Mouse (Mus musculus): ENCODE results near the gene Gm6583. TPM values are rescaled to one million over a fixed set of nuclear protein-coding genes. Genes with fewer than 3 reads are reported as not detected.

Gm6583 gene
- polyA plus RNA-seq, 1 experiment from 2014 or later, result 0.23 TPM

DNA sequence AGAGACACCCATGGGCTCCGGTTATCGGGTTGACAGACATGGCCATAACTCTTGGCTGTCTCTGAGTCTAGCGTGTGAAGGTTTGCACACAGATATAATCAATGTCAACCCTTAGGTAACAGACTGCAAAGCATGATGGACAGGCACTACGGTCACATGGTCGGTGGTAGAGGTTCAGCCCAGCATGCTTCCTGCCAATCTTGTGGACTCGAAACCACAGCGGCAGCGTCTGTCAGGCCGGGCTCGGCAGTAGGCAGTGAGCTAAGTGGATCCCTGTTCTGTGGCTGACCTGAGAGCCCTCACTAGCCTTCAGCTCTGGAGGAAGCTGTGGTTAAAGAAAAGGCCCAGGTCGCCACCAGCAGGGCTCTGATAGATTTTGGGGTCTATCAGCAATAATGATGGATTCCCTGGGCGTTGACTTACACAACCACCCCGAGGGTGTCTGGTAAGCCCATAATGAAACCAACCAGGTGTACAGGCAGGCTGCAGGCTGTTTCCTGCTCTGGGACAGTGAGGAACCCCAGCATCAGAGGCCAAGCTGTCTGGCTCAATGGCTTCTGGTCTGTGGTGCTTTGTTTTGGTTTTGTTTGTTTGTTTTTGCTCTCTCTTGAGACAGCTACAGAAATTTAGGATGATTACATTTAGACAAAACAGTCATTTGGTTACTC, 29.1 kb upstream of the Gm6583 start:
- Histone ChIP-seq H3K4me1 (replicated peaks) (no peaks in the 10 kb centered on the region; the same call in 1 of the 2 replicates), H3K4me3 (replicated peaks) (no peak overlapping the region), H3K9me3 (no peaks in the 10 kb centered on the region), H3K9ac (no peak overlapping the region), H3K36me3 (no peaks in the 10 kb centered on the region), H3K4me2 (replicated peaks) (no peak overlapping the region), H3K27me3 (replicated peaks) (no peaks in the 10 kb centered on the region), H3K27ac (no peak overlapping the region)
- no peak for ATAC-seq
- WGBS, result 88% methylated on average over 13 of the region's 13 CpGs

DNA sequence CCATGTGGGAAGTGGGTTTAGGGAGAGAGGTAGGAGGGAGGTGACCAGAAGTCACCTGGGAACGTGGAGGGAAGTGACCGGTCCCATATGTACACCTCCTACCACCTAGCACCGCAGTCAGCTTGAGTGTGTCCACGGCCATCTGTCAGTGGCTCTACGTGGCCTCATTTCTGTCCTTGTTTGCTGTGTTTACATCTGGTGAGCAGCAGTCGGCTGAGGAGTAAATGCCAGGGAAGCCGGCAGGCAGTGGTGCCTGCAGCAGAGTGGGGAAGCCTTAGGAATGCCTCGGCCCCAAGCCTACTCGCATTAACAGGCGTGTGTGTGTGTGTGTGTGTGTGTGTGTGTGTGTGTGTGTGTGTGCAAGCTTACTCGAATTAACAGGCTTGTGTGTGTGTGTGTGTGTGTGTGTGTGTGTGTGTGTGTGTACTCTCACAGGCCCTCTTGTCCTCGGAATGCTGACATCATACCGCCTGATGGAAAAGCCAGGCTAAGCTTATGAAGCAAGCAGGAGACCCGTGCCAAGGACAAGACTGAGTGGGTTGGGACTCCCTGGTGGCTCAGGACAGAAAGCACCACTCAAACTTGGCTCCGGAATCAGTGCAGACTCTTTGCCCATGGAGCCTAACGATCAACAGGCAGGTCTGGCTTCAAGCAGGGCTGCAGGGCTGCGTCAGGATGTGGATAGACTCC, 27.0 kb upstream of the Gm6583 start:
- no peak overlapping the region for H3K4me2 ChIP-seq (replicated peaks)
- 0 out of 2 replicates have a peak overlapping the region, but pooled peaks have one; percentile 27 for H3K27ac ChIP-seq
- H3K9ac ChIP-seq, result no peak overlapping the region
- WGBS, result 38% methylated on average over 17 of the region's 17 CpGs
- H3K27me3 ChIP-seq (replicated peaks), result no peaks in the 10 kb centered on the region
- ATAC-seq, result 0 out of 2 replicates have a peak, but pooled peaks have one; percentile 33
- no peaks in the 10 kb centered on the region; the same call in 1 of the 2 replicates for H3K4me1 ChIP-seq (replicated peaks)
- no peaks in the 10 kb centered on the region for H3K9me3 ChIP-seq
- H3K36me3 ChIP-seq, result 0 out of 2 replicates have a peak, but pooled peaks cover 5% of the 10 kb centered on the region
- no peak overlapping the region for H3K4me3 ChIP-seq (replicated peaks)

DNA sequence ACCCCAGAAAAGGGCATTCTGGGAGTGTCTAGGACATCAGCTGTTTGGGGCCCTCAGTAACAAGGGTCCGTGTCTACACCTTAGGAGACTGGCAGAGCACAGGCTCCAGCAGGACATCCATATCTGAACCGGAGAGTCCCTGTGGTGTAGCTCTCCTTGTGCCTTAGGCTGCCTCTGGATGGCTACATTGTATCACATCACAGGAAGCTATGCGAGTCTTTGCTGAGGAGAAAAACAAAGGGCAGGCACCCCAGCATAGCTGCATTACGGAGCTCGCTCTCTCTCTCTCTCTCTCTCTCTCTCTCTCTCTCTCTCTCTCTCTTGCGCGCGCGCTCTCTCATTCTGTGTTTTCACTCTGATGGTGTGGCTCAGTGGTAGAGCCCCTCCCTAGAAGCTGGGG, 26.2 kb upstream of the Gm6583 start:
- 56% methylated on average over 9 of the region's 9 CpGs for WGBS
- no peaks in the 10 kb centered on the region; the same call in 1 of the 2 replicates for H3K4me1 ChIP-seq (replicated peaks)
- no peaks in the 10 kb centered on the region for H3K27me3 ChIP-seq (replicated peaks)
- H3K4me2 ChIP-seq (replicated peaks), result no peak overlapping the region
- no peak overlapping the region for H3K9ac ChIP-seq
- H3K27ac ChIP-seq, result no peak overlapping the region
- no peak for ATAC-seq
- 0 out of 2 replicates have a peak, but pooled peaks cover 5% of the 10 kb centered on the region for H3K36me3 ChIP-seq
- no peak overlapping the region for H3K4me3 ChIP-seq (replicated peaks)
- H3K9me3 ChIP-seq, result no peaks in the 10 kb centered on the region

DNA sequence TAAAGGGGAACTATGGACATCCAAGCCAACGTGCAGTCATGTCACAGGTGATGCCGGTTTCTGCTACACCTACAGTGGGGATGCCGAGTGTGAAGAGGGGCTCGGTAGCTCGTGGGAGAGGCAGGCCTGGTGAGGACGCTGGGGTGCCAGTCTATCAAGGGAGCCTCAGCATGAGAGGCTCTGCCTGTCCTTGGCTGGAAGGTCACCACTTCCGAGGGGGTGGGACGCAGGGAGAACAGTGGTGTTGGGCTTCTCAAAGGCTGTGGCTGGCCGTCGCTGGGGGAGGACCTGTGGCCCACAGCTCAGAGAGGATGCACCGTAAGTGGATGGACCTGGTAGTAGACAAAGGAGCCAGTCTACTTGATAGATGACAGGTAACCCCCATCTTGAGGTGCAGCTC, 25.3 kb upstream of the Gm6583 start:
- Histone ChIP-seq H3K4me3 (replicated peaks) (no peak overlapping the region), H3K27ac (no peak overlapping the region), H3K4me1 (replicated peaks) (no peaks in the 10 kb centered on the region; the same call in 1 of the 2 replicates), H3K27me3 (replicated peaks) (no peaks in the 10 kb centered on the region), H3K9me3 (no peaks in the 10 kb centered on the region), H3K36me3 (0 out of 2 replicates have a peak, but pooled peaks cover 5% of the 10 kb centered on the region), H3K4me2 (replicated peaks) (no peak overlapping the region), H3K9ac (no peak overlapping the region)
- no peak for ATAC-seq
- 82% methylated on average over 11 of the region's 11 CpGs for WGBS

DNA sequence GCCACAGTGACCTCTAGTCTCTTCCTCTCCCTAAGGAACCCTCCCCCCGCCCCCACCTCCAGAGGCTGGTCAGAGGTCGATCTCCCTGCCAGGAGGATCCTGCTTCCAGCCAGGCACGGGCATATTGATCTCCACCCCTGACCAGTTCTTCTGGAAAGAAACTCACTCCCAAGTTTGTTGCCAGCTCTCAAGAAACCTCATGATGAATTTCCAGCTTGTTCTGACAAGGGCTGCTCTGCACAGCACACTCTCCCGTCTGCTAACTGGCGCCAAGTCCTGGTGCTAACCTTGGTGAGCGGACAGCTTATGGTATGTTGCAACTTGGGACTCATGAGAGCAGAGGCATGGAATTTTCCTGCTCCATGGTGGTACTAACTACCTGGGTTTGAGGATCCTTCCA, 22.9 kb upstream of the Gm6583 start:
- Histone ChIP-seq H3K9me3 (no peaks in the 10 kb centered on the region), H3K27ac (no peak overlapping the region), H3K4me1 (replicated peaks) (no peaks in the 10 kb centered on the region; the same call in 1 of the 2 replicates), H3K36me3 (peaks cover 15% of the 10 kb centered on the region; the same call in 1 of the 2 replicates), H3K4me3 (replicated peaks) (no peak overlapping the region), H3K27me3 (replicated peaks) (no peaks in the 10 kb centered on the region), H3K9ac (no peak overlapping the region), H3K4me2 (replicated peaks) (no peak overlapping the region)
- WGBS, result 73% methylated on average over 6 of the region's 6 CpGs
- ATAC-seq, result no peak

DNA sequence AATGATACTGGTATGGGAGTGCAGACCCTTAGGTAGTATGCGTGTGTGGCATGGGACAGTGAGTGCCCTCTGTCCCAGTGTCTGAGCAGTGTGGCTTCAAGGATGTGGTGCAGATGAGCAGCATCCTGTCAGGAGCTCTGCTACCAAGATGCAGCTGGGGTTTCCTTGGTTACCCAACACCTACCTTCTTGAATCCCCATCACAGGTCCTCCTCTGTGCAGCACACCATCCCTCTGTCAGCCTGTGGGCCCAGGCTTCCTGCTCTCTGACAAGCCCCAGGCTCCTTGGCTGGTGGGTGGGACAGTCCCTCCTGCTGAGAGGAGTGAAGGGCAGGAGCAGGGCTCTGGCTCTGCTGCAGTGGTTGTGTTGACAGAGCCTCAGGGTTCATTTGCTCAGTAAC, 21.5 kb upstream of the Gm6583 start:
- peaks cover 15% of the 10 kb centered on the region; the same call in 1 of the 2 replicates for H3K36me3 ChIP-seq
- no peak overlapping the region for H3K4me2 ChIP-seq (replicated peaks)
- WGBS, result 96% methylated on average over 1 of the region's 1 CpGs
- no peak for ATAC-seq
- no peak overlapping the region for H3K9ac ChIP-seq
- no peaks in the 10 kb centered on the region for H3K9me3 ChIP-seq
- H3K27me3 ChIP-seq (replicated peaks), result no peaks in the 10 kb centered on the region
- H3K4me3 ChIP-seq (replicated peaks), result no peak overlapping the region
- H3K27ac ChIP-seq, result no peak overlapping the region
- H3K4me1 ChIP-seq (replicated peaks), result no peaks in the 10 kb centered on the region

DNA sequence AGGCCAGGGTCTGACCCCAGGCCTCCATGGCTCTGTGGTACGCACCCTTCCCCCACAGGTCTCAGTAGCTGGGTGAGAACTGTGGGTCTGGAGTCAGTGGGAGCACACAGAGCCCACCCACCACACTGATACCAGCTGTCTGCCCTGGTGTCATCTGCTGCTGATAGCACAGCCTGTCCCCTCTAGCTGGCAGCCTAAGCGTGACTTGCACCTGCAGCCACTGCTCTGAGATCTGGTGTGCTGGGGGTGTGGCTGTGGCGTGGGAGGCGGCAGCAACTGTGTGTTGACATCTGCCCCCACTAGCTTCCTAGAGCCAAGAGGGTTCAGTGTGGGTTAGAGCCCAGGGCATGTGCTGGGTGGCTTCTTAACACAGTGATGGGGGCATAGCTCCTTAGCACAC, 20.3 kb upstream of the Gm6583 start:
- ATAC-seq, result no peak
- no peak overlapping the region for H3K4me2 ChIP-seq (replicated peaks)
- H3K9ac ChIP-seq, result no peak overlapping the region
- H3K27ac ChIP-seq, result no peak overlapping the region
- no peaks in the 10 kb centered on the region for H3K9me3 ChIP-seq
- H3K36me3 ChIP-seq, result peaks cover 22% of the 10 kb centered on the region; the same call in 1 of the 2 replicates
- H3K4me3 ChIP-seq (replicated peaks), result no peak overlapping the region
- no peaks in the 10 kb centered on the region for H3K4me1 ChIP-seq (replicated peaks)
- no peaks in the 10 kb centered on the region for H3K27me3 ChIP-seq (replicated peaks)
- 94% methylated on average over 4 of the region's 4 CpGs for WGBS

DNA sequence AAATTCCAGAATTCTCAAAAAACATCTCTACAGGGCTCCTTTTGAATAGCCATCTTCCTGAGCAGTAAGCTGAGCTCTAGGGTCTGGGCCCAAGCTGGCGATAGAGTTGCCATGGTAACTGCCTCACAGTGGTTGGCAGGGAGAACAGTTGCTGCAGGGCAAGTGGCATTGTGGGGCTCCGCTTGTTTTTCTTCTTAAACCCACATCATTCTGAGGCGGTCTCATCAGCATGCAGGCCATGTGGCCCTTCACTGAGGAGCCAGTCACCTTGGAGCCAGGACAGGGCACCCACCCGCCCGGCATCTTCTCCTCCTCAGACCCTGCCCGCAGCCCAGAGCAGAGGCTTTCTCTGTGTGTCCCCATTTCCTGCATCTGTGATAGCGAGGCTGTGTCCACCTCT, 16.1 kb upstream of the Gm6583 start:
- ATAC-seq, result no peak
- H3K27ac ChIP-seq, result no peak overlapping the region
- H3K9ac ChIP-seq, result no peak overlapping the region
- no peaks in the 10 kb centered on the region for H3K27me3 ChIP-seq (replicated peaks)
- H3K36me3 ChIP-seq, result peaks cover 35% of the 10 kb centered on the region
- no peak overlapping the region for H3K4me3 ChIP-seq (replicated peaks)
- WGBS, result 76% methylated on average over 7 of the region's 7 CpGs
- no peaks in the 10 kb centered on the region for H3K4me1 ChIP-seq (replicated peaks)
- H3K4me2 ChIP-seq (replicated peaks), result no peak overlapping the region
- no peaks in the 10 kb centered on the region for H3K9me3 ChIP-seq

DNA sequence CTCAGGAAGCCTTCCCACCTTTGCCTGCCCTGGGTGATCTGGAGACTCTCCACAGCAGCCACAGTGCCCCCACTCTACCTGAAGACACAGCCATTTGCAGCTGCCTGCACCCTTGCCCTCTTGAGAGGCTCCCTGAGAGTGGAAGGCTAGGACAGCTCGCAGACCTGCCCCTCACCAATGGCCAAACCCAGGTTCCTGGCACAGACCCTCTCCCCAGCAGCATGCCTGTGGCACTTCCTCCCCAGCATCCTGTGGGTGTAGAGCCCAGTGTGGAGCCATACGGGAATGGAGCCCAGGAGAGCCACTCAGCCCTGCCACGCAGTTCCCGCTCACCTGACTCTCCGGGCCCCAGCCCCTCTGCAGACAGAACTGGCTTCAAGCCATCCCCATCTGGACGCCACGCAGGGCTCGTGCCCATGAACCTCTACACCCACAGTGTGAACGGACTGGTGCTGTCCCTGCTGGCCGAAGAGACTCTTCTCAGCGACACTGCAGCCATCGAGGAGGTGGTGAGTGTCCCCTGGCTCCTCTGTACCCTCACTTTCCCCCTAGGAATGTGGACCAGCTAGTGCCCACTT, 14.5 kb upstream of the Gm6583 start:
- Histone ChIP-seq H3K9ac (no peak overlapping the region), H3K9me3 (no peaks in the 10 kb centered on the region), H3K4me2 (replicated peaks) (no peak overlapping the region), H3K27ac (no peak overlapping the region), H3K36me3 (peaks cover 33% of the 10 kb centered on the region), H3K4me1 (replicated peaks) (no peaks in the 10 kb centered on the region), H3K27me3 (replicated peaks) (no peaks in the 10 kb centered on the region), H3K4me3 (replicated peaks) (no peak overlapping the region)
- ATAC-seq, result no peak
- WGBS, result 91% methylated on average over 12 of the region's 12 CpGs

DNA sequence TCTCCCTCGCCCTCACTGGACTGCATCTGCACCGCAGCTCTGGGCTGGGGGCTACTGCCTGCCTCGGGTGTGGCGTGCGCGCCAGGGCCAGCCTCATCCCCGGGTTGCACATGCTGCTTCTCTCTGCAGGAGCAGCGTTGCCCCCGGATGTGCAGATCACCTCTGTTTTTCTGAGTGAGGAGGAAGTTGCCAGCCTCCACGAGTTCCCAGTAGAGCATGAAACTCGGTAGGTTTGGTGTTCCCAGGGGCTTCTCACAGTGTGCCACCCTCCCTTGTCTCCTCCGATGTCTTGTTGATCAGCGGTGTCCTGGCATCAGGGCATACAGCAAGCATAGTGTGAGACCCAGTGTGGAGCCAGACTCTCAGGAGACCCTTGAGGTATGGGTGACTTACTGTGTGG, 13.5 kb upstream of the Gm6583 start:
- ATAC-seq, result no peak
- Histone ChIP-seq H3K4me3 (replicated peaks) (no peak overlapping the region), H3K4me2 (replicated peaks) (no peak overlapping the region), H3K36me3 (peaks cover 27% of the 10 kb centered on the region), H3K9ac (no peak overlapping the region), H3K27ac (no peak overlapping the region), H3K27me3 (replicated peaks) (no peaks in the 10 kb centered on the region), H3K4me1 (replicated peaks) (no peaks in the 10 kb centered on the region), H3K9me3 (no peaks in the 10 kb centered on the region)
- 93% methylated on average over 13 of the region's 13 CpGs for WGBS

DNA sequence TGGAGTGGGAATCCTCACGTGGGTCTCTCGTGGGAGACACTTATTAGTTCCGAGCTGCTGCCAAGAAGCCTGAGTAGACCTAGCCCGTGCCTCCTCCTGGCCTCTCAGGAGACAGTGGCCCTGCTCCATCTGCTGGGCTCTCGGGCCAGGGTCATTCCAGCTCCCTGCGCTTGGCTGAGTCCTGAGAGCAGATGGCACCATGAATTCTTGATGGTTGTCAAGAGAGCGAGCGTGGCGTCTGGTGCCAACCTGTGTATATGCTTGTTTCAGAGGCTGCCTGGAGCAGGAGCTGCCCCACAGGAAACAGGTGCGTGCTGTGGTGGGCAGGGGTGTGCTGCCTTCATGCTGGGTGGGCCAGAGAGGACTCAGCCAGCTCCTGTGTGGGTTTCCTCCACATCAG, 12.8 kb upstream of the Gm6583 start:
- 97% methylated on average over 10 of the region's 10 CpGs for WGBS
- no peak overlapping the region for H3K27ac ChIP-seq
- no peak overlapping the region for H3K4me2 ChIP-seq (replicated peaks)
- no peaks in the 10 kb centered on the region for H3K9me3 ChIP-seq
- no peak overlapping the region for H3K9ac ChIP-seq
- no peaks in the 10 kb centered on the region for H3K27me3 ChIP-seq (replicated peaks)
- H3K36me3 ChIP-seq, result peaks cover 27% of the 10 kb centered on the region
- ATAC-seq, result no peak
- H3K4me1 ChIP-seq (replicated peaks), result no peaks in the 10 kb centered on the region
- H3K4me3 ChIP-seq (replicated peaks), result no peak overlapping the region

DNA sequence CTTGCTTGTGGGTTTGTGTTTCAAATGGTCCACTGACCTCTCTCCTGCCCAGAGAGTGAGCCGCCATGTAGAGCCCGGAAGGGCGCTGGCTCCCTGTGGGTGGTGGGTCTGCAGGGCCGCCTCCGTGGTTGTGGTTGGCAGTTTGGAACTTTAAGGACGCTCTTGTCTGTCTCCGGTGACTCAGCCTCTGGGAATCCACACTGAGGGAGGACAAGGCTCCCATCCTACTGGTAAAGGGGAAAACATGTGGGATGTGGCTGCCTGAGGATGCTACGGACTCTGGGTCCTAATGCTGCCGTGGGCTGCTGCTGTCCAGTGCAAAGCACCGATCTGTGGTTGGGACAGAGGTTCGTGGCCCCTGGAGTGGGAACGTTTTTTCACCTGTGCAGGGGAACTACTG, 12.1 kb upstream of the Gm6583 start:
- Histone ChIP-seq H3K36me3 (peaks cover 27% of the 10 kb centered on the region), H3K4me2 (replicated peaks) (no peak overlapping the region), H3K9ac (no peak overlapping the region), H3K27me3 (replicated peaks) (no peaks in the 10 kb centered on the region), H3K27ac (no peak overlapping the region), H3K4me3 (replicated peaks) (no peak overlapping the region), H3K4me1 (replicated peaks) (no peaks in the 10 kb centered on the region), H3K9me3 (no peaks in the 10 kb centered on the region)
- WGBS, result 89% methylated on average over 12 of the region's 12 CpGs
- no peak for ATAC-seq

All from intestine, embryonic 15.5 days (tissue).